Mouse (Mus musculus): ENCODE results near the gene Olfr734.
A peak's percentile ranks its signal among the peaks of the same experiment; 100 is the strongest.

DNA sequence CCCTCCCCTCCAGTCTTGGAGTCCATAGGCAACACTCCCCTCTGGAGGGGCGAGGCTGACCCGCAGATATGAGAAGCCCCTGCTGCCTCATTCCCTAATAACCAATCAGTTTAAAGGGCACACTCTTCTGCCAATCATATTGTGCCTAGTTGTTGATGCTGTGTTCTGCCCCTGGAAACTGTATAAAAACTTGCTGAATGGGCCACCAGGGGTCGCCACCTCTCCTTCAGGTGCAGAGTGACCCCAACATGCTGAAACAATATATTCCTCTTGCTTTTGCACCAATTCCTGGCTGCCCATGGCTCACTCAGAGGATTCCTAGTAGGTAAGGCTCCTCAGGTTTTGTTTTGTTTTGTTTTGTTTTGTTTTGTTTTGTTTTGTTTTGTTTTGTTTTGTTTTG lies 25.9 kb upstream of the Olfr734 start:
- TF ChIP-seq CTCF (IDR thresholded peaks at IDR 0.05; ENCODE audit: low read depth, low read length) (peak; percentile 83), POLR2A (IDR thresholded peaks at IDR 0.05; ENCODE audit: extremely low read depth, insufficient read depth, low read length) (no peak)
